Mouse (Mus musculus) common myeloid progenitor, adult 5-6 weeks (primary cell): ENCODE data around the gene Bfsp1. TPM values are rescaled to one million over a fixed set of nuclear protein-coding genes. Genes with fewer than 3 reads are reported as not detected.

Source experiments
- ATAC-seq: replicated peaks from 2 replicates; pipeline ENCODE4 v1.8.0; 2016; ENCODE audit warnings: low read depth, mild to moderate bottlenecking, moderate TSS enrichment, inconsistent platforms; ENCODE audit not compliant: poor library complexity, severe bottlenecking
- total RNA-seq: library from RNA; stranded (forward); fragments of 200-1000, 187-1606 nt; gene quantifications from 2 replicates; pipeline ENCODE4 v1.2.3, GENCODE M21; 2017

The Bfsp1 gene
- total RNA-seq, 1 experiment from 2014 or later: not detected

DNA sequence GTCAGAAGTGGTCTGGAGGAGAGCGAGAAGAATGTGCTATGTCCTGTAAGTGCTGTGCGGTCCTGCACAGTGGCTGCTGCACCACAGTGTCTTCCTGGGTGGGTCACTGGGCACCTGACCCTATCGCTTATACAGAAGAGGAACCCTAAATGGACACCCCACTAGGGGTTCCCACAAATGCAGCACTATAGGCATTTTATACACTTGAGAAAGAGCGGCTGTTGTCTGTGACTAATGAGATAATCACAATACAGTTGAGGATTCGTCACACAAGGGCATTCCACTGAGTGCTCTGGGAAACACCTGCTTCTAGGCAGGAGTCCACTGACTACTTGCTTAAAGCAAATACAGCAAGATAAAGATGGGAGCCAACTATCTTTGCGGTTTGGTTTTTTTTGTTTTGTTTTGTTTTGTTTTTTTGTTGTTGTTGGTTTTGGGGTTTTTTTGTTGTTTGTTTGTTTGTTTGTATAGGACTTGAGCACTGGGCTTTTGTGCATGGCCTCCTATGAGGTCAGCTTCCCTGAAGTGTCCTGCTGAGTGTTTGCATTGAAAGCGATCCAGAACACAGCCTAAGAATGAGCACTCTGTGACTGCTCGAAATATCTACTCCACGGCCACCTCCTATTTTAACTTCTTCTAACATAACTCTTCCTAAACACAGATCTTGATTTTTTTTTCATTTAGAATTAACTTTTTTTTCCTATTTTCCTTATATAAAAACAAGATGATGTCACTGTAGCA lies 55.9 kb downstream of the Bfsp1 start:
- ATAC-seq: no peak

DNA sequence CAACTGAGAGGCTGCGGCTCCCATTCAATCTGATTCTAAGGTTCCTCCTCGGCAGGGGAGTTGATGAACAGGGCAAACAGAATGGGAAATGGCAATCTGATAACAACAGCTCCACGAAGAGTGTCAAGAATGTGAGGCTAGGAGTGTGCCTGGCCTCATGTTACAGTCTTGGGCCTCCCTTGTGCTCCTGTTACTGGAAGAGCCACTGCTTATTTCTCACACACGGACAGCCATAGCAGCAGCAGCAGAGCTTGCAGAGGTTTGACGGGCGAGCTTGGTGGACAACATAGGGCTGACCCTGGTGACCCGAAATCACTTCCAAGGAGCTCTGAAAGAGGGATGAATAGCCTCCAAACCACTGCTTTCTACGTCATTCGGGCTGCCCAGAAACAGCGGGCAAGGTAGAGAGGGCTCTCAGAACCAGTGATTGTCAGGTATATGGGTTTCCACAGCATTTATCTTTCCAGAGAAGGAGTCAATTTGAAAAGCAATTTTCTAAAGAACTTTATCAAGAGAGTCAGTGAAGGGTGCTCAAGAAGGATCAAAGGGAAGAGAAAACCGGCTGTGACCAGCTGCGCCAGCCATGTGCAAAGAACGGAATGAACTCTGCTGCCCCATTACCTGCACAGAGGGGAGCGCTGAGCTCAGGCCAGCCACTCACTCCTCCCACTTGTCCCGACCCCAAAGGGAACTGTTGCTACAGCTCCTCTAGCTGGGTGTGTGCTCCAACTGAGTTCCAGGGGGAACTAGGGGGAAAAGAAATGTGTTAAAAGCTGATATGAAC lies 56.6 kb downstream of the Bfsp1 start:
- no peak for ATAC-seq

- ATAC-seq: no peak
Observed at GRCm38 (mm10) chr2:143801097-143801496, 61.9 kb downstream of the Bfsp1 start.

GRCm38 (mm10) chr2:143796335-143797013 lies 66.5 kb downstream of the Bfsp1 start:
- ATAC-seq: no peak

DNA sequence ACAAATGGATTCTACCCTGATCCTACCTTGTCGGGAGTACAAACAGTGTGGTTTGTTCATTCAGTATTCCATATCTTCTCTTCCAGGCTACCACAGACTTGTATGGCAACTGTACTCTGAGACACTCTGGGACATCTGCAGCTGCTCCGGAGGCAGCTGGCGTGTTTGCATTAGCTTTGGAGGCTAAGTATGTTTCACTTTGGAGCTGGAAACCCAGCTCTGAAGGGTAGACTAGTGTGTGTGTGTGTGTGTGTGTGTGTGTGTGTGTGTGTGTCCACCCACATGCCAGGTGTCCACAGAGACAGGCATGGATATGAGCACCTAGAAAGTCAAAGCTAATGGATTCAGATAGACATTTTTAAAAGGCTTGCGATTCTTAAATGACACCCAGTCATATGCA lies 67.1 kb downstream of the Bfsp1 start:
- ATAC-seq: no peak

GRCm38 (mm10) chr2:143789911-143790310 lies 73.1 kb downstream of the Bfsp1 start:
- ATAC-seq: no peak

- ATAC-seq: no peak
Observed at GRCm38 (mm10) chr2:143780310-143780709, 82.7 kb downstream of the Bfsp1 start.

Other genes starting within 250 kb of the Bfsp1 start
- 85.4 and 94.1 TPM in 2 replicates for gene Dstn, start 52.1 kb upstream of the Bfsp1 start, total RNA-seq
- 173 and 184 TPM in 2 replicates for gene Rrbp1, start 148.1 kb upstream of the Bfsp1 start, total RNA-seq
- not detected in 2 replicates for gene Banf2, start 169.9 kb upstream of the Bfsp1 start, total RNA-seq